Mouse (Mus musculus): ENCODE results near the gene Kdelc2. TPM values are rescaled to one million over a fixed set of nuclear protein-coding genes. Genes with fewer than 3 reads are reported as not detected.

The Kdelc2 gene
- total RNA-seq, 2 experiments from 2014 or later, result 8.1 to 9.3 TPM

DNA sequence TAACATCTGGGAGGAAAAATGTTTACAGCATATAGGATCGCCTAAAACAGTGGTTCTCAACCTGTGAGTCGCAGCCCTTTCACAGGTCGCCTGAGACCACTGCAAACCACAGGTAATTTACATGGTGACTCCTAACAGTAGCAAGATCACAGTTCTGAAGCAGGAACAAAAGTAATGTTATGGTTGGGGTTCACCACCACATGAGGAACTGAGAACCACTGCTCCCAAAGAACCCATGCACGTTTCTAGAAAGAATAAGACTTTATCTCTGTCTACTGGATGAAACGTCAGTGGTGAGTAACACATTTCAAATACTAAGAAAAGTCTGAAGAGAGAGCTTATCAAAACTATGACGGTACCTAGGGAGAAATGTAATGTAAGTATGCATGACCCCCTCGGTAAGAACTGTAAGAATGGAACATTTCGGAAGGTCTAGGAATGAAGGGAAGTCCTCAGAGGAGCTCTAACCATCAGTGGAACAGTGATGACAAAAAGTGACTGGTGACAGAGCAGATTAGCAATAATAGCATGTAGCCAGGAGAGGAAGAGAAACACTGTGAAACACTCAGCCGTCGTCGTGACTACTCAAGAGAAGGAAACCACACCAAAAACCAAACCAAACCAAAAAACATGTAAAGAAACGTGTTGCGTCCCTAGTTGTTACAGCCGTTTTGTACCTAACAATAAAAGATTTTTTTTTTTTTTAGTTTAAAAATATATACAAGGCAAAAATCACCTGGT, 52.2 kb downstream of the Kdelc2 start:
- intact Hi-C loops (cut with DNase I), result no loop called here
- no peak for DNase-seq

DNA sequence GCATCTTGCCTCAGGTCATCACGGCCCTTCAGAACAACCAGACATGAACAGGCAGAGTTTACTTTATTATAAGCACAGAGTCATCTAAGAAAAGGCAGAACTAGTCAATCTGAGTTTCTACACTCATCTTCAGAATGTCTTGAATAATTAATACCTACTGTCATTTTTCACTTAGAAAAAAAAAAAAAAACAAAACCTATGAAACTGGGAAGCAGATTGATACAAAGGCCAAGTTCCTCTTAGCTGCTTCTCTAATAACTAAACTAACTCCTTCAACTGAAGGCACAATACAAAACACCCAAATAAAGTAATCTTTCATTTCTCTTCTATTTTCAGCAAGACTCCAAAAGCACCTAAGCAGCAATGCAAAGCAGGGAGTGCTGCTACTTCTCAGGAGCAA, 66.8 kb downstream of the Kdelc2 start:
- DNase-seq, result no peak
- intact Hi-C loops (cut with DNase I), result no loop called here

Small RNA genes within 50 kb of the gene (microRNA-seq; reads per million reads assigned to microRNA genes)
- gene Mir130c (ENCODE audit: borderline number of aligned reads in 2 of 2), result 0 reads per million in 2 experiments

Other genes with a start within 250 kb of the Kdelc2 start
- 10 to 100 TPM; 10.0 to 11.6 TPM for gene Ddx10, start 136.0 kb upstream of the Kdelc2 start, total RNA-seq (2021)
- gene Exph5, start 82.4 kb upstream of the Kdelc2 start, total RNA-seq (2021), result under 1 TPM; 0.30 to 0.44 TPM
- gene 4930550C14Rik, start 18.3 kb downstream of the Kdelc2 start, total RNA-seq (2021), result under 1 TPM in 1 of 2 experiments, not detected in 1; 0.35 TPM
- gene Atm, start 152.7 kb downstream of the Kdelc2 start, total RNA-seq (2021), result 10 to 100 TPM in 1 of 2 experiments, 1 to 10 TPM in 1; 8.7 to 10.4 TPM
- 1 to 10 TPM; 7.0 to 8.1 TPM for gene Npat, start 153.0 kb downstream of the Kdelc2 start, total RNA-seq (2021)
- gene Acat1, start 226.4 kb downstream of the Kdelc2 start, total RNA-seq (2021), result 100 to 1,000 TPM; 314 to 319 TPM